In the genomic region with DNA sequence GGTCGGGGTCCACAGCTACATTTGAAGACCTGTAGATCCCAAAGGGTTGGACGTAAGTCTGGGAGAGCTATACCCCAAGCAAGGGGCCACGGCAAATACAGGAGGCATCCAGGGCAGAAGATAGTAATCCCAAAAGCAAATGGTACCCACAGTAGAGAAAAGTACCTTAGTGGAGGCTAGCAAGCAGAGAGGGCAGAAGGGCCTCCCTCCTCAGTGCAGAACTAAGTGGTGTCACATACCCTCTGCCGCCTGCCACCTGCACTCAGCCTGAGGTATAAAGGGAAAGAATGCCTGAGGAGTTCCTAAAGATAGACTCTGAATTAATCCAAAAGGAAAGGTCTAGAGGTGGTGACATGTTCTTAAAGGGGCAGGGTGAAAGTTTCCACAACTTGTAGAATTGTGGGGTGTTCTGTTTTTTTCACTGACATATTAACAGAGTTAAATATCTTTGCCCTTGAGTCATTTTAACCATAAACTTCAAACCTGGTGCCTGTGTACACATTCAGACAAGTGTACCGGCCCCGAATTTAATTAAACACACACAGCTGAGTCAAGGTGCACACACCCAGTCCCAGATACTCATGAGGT, we compare ENCODE assay signal across 8 mouse cellular contexts. TPM values are rescaled to one million over a fixed set of nuclear protein-coding genes. Genes with fewer than 3 reads are reported as not detected.
DNase-seq lines count a peak whose midpoint lies in the region; ATAC-seq and TF ChIP-seq lines count a peak whose summit lies in the region.

No protein-coding gene starts in this region.

- peak overlapping the region; percentile 20; the same call in 1 of the 2 replicates for H3K9ac ChIP-seq in embryonic facial prominence, embryonic 12.5 days
- H3K9ac ChIP-seq in liver, postnatal 0 days (replicated peaks) = no peak overlapping the region

- no peaks in the 10 kb centered on the region for H3K27me3 ChIP-seq in embryonic facial prominence, embryonic 12.5 days
- no peaks in the 10 kb centered on the region for H3K27me3 ChIP-seq in hindbrain, embryonic 10.5 days (ENCODE audit: insufficient read depth, poor library complexity, severe bottlenecking)
- no peaks in the 10 kb centered on the region for H3K27me3 ChIP-seq in liver, postnatal 0 days (ENCODE audit: insufficient read depth, low read length)

- 57% methylated on average over 6 of the region's 6 CpGs for WGBS in embryonic facial prominence, embryonic 12.5 days
- 67% methylated on average over 6 of the region's 6 CpGs for WGBS in hindbrain, embryonic 10.5 days
- 69% methylated on average over 6 of the region's 6 CpGs for WGBS in liver, postnatal 0 days (ENCODE audit: insufficient replicate concordance)

- H3K4me3 ChIP-seq in embryonic facial prominence, embryonic 12.5 days = no peak overlapping the region
- H3K4me3 ChIP-seq in hindbrain, embryonic 10.5 days = no peak overlapping the region
- H3K4me3 ChIP-seq in liver, postnatal 0 days (ENCODE audit: low read depth, low read length) = no peak overlapping the region

- H3K4me1 ChIP-seq in embryonic facial prominence, embryonic 12.5 days = peaks cover 34% of the 10 kb centered on the region
- H3K4me1 ChIP-seq in hindbrain, embryonic 10.5 days (replicated peaks) = peaks cover 40% of the 10 kb centered on the region
- H3K4me1 ChIP-seq in liver, postnatal 0 days (ENCODE audit: insufficient read depth) = peaks cover 22% of the 10 kb centered on the region

- peak; percentile 27 for DNase-seq in 3T3-L1 (ENCODE audit: low read depth, low spot score)
- DNase-seq in hindbrain, embryonic 10.5 days (ENCODE audit: low spot score) = no peak
- DNase-seq in liver, postnatal 0 days = no peak
- DNase-seq in thymus, postnatal 4 days = no peak
- DNase-seq in spleen, adult 18-20 months = no peak
- DNase-seq in adrenal gland, postnatal 4 days (ENCODE audit: low spot score in 2 of 2) = no peak

- no peak for TF ChIP-seq EP300 in liver, postnatal 0 days (IDR thresholded peaks at IDR 0.05; ENCODE audit: low read depth)

- no peak for ATAC-seq in embryonic facial prominence, embryonic 12.5 days (ENCODE audit: insufficient number of reproducible peaks, insufficient read depth, low FRiP score, low TSS enrichment)
- ATAC-seq in liver, postnatal 0 days = no peak
- ATAC-seq in granulocyte monocyte progenitor cell, adult 5-6 weeks (replicated peaks; ENCODE audit: poor library complexity, severe bottlenecking) = no peak

- no peaks in the 10 kb centered on the region for H3K36me3 ChIP-seq in embryonic facial prominence, embryonic 12.5 days
- H3K36me3 ChIP-seq in hindbrain, embryonic 10.5 days = no peaks in the 10 kb centered on the region
- H3K36me3 ChIP-seq in liver, postnatal 0 days (replicated peaks; ENCODE audit: insufficient read depth, low read length) = no peaks in the 10 kb centered on the region

- peak overlapping the region; percentile 55 for H3K4me2 ChIP-seq in embryonic facial prominence, embryonic 12.5 days (replicated peaks)
- H3K4me2 ChIP-seq in liver, postnatal 0 days (ENCODE audit: low read depth, low read length) = no peak overlapping the region

- H3K9me3 ChIP-seq in embryonic facial prominence, embryonic 12.5 days = no peaks in the 10 kb centered on the region
- no peaks in the 10 kb centered on the region for H3K9me3 ChIP-seq in hindbrain, embryonic 10.5 days
- H3K9me3 ChIP-seq in liver, postnatal 0 days (ENCODE audit: low read length) = no peaks in the 10 kb centered on the region

- peak overlapping the region; percentile 100 for H3K27ac ChIP-seq in embryonic facial prominence, embryonic 12.5 days
- peak overlapping the region; percentile 96 for H3K27ac ChIP-seq in hindbrain, embryonic 10.5 days
- peak overlapping the region; percentile 96 for H3K27ac ChIP-seq in liver, postnatal 0 days (ENCODE audit: low read depth)

- no peak for TF ChIP-seq CTCF in liver, postnatal 0 days (IDR thresholded peaks at IDR 0.05; ENCODE audit: low read depth)

RNA-seq across cellular contexts. Expression of gene Nedd4, which starts 21.0 kb away (rescaled TPM):
- 722 and 756 TPM in 2 replicates for polyA plus RNA-seq in embryonic facial prominence, embryonic 12.5 days (2016; fragmentation: Nextera tagmentation; extraction: Ambion mirVana)
- polyA plus RNA-seq in hindbrain, embryonic 10.5 days (2016; fragmentation: Nextera tagmentation; extraction: Ambion mirVana) = 556 and 636 TPM in 2 replicates
- polyA plus RNA-seq in liver, postnatal 0 days (2015; fragmentation: Nextera tagmentation; extraction: Ambion mirVana) = 56.7 and 70.3 TPM in 2 replicates
- total RNA-seq in adrenal gland, postnatal 4 days (2021) = 100 to 1,000 TPM; 708 to 756 TPM
- total RNA-seq in granulocyte monocyte progenitor cell, adult 5-6 weeks (2014; fragmentation: Nextera tagmentation) = 118 and 129 TPM in 2 replicates
- 154 and 167 TPM in 2 replicates for total RNA-seq in granulocyte monocyte progenitor cell, adult 5-6 weeks (2017)
